Mouse (Mus musculus) stomach, embryonic 14.5 days (tissue): ENCODE measurements around the gene Sh3bp5l. TPM values are rescaled to one million over a fixed set of nuclear protein-coding genes. Genes with fewer than 3 reads are reported as not detected.

Experiments used
- ATAC-seq: fragments of 200-750 bp; cut with Nextera tagmentation; 2 replicates; pipeline ENCODE4 v1.8.0; 2017; ENCODE audit warnings: low read depth, moderate TSS enrichment; ENCODE audit not compliant: insufficient number of reproducible peaks, insufficient read depth, low FRiP score
- H3K27ac ChIP-seq: fragments of 300-500 bp; sonication (generic); 2 replicates; pipeline ENCODE4 v1.5.1; 2014; ENCODE audit warnings: mild to moderate bottlenecking, low read length, moderate library complexity, mixed read lengths
- H3K27me3 ChIP-seq: fragments of 300-500 bp; sonication (generic); 2 replicates; pipeline ENCODE4 v1.6.1; 2014; ENCODE audit warnings: low read length, control low read depth, mixed read lengths; ENCODE audit not compliant: control insufficient read depth, insufficient read depth
- H3K36me3 ChIP-seq: fragments of 300-500 bp; sonication (generic); 2 replicates; pipeline ENCODE4 v1.6.1; 2014; ENCODE audit warnings: mild to moderate bottlenecking, control low read depth, low read length, moderate library complexity, mixed read lengths; ENCODE audit not compliant: control insufficient read depth, insufficient read depth
- H3K4me1 ChIP-seq: fragments of 300-500 bp; sonication (generic); 2 replicates; pipeline ENCODE4 v1.6.1; 2014; ENCODE audit warnings: low read length, control low read depth, mixed read lengths; ENCODE audit not compliant: control insufficient read depth, insufficient read depth
- H3K4me2 ChIP-seq: fragments of 300-500 bp; sonication (generic); replicated peaks from 2 replicates; pipeline ENCODE4 v1.6.1; 2014; ENCODE audit warnings: low read depth, low read length, control low read depth
- H3K4me3 ChIP-seq: fragments of 300-500 bp; sonication (generic); 2 replicates; pipeline ENCODE4 v1.5.1; 2014; ENCODE audit warnings: low read depth, low read length, control low read depth
- H3K9ac ChIP-seq: fragments of 300-500 bp; sonication (generic); replicated peaks from 2 replicates; pipeline ENCODE4 v1.6.1; 2014; ENCODE audit warnings: low read depth, mild to moderate bottlenecking, control low read depth, low read length, moderate library complexity, mixed read lengths
- H3K9me3 ChIP-seq: fragments of 300-500 bp; sonication (generic); 2 replicates; pipeline ENCODE4 v1.6.1; 2016; ENCODE audit warnings: low read depth, low read length, control low read depth; ENCODE audit not compliant: control insufficient read depth
- WGBS: fragments of 180-500 bp; shearing (Covaris S2); extraction: QIAGEN DNeasy Blood & Tissue Kit; methylation state at CpG from one replicate; pipeline ENCODE4 v1.1.7; 2014; 5-methylcytosine and 5-hydroxymethylcytosine counted together
- polyA plus RNA-seq: library from polyadenylated mRNA; unstranded; fragments of >200 nt; fragmentation: Nextera tagmentation; extraction: Ambion mirVana; gene quantifications from 2 replicates; pipeline ENCODE4 v1.2.1, GENCODE M21; 2014

Sh3bp5l gene
- polyA plus RNA-seq, 1 experiment from 2014 or later, result 22.4 TPM

- no peak overlapping the region for H3K9ac ChIP-seq
- H3K36me3 ChIP-seq, result no peaks in the 10 kb centered on the region
- H3K27ac ChIP-seq, result no peak overlapping the region
- no peak overlapping the region for H3K4me2 ChIP-seq
- no peaks in the 10 kb centered on the region for H3K9me3 ChIP-seq
- no peak overlapping the region for H3K4me3 ChIP-seq
- no peak for ATAC-seq
- 3% methylated on average over 1 of the region's 1 CpGs for WGBS
- no peaks in the 10 kb centered on the region for H3K27me3 ChIP-seq
- no peaks in the 10 kb centered on the region for H3K4me1 ChIP-seq
These were observed 47.2 kb downstream of the Sh3bp5l start for GRCm38 (mm10) chr11:58377686-58378085.

GRCm38 (mm10) chr11:58378763-58379278, 48.3 kb downstream of the Sh3bp5l start, which contains the start of gene Lypd8:
Gene Lypd8 (plus strand): TSS chr11:58379043.
- no peak within 1 kb of the TSS for H3K9ac ChIP-seq
- H3K9me3 ChIP-seq, result no peaks in the 10 kb centered on the region
- ATAC-seq, result no peak
- H3K27me3 ChIP-seq, result no peaks in the 10 kb centered on the region
- H3K36me3 ChIP-seq, result no peaks in the 10 kb centered on the region
- no peak within 1 kb of the TSS for H3K4me2 ChIP-seq
- H3K4me3 ChIP-seq, result no peak within 1 kb of the TSS
- H3K27ac ChIP-seq, result no peak within 1 kb of the TSS
- WGBS, result 84% methylated on average over 3 of the region's 3 CpGs
- H3K4me1 ChIP-seq, result no peaks in the 10 kb centered on the region

GRCm38 (mm10) chr11:58379516-58379915, 49.0 kb downstream of the Sh3bp5l start:
- H3K9ac ChIP-seq, result no peak overlapping the region
- no peaks in the 10 kb centered on the region for H3K27me3 ChIP-seq
- no peaks in the 10 kb centered on the region for H3K4me1 ChIP-seq
- H3K9me3 ChIP-seq, result no peaks in the 10 kb centered on the region
- 87% methylated on average over 1 of the region's 1 CpGs for WGBS
- no peaks in the 10 kb centered on the region for H3K36me3 ChIP-seq
- no peak overlapping the region for H3K27ac ChIP-seq
- no peak for ATAC-seq
- no peak overlapping the region for H3K4me2 ChIP-seq
- no peak overlapping the region for H3K4me3 ChIP-seq

GRCm38 (mm10) chr11:58382471-58382870, 51.9 kb downstream of the Sh3bp5l start:
- Histone ChIP-seq H3K4me2 (no peak overlapping the region), H3K4me1 (no peaks in the 10 kb centered on the region), H3K9ac (no peak overlapping the region), H3K27me3 (no peaks in the 10 kb centered on the region), H3K9me3 (no peaks in the 10 kb centered on the region), H3K36me3 (no peaks in the 10 kb centered on the region), H3K27ac (no peak overlapping the region), H3K4me3 (no peak overlapping the region)
- no peak for ATAC-seq
- WGBS, result 87% methylated on average over 6 of the region's 6 CpGs

Other genes starting within 250 kb of the Sh3bp5l start
- not detected in 2 replicates for gene Gm12248, start 237.6 kb upstream of the Sh3bp5l start, polyA plus RNA-seq
- 87.7 and 92.6 TPM in 2 replicates for gene Cnot8, start 226.6 kb upstream of the Sh3bp5l start, polyA plus RNA-seq
- gene Gemin5, start 162.2 kb upstream of the Sh3bp5l start, polyA plus RNA-seq, result 21.4 and 24.4 TPM in 2 replicates
- gene Mrpl22, start 159.1 kb upstream of the Sh3bp5l start, polyA plus RNA-seq, result 118 and 123 TPM in 2 replicates
- gene Igtp, start 131.2 kb upstream of the Sh3bp5l start, polyA plus RNA-seq, result 3.9 and 4.7 TPM in 2 replicates
- gene Irgm2, start 131.1 kb upstream of the Sh3bp5l start, polyA plus RNA-seq, result 3.8 and 3.9 TPM in 2 replicates
- not detected in 2 replicates for gene 4930438A08Rik, start 55.9 kb upstream of the Sh3bp5l start, polyA plus RNA-seq
- 19.8 and 21.3 TPM in 2 replicates for gene Zfp692, start 23.7 kb upstream of the Sh3bp5l start, polyA plus RNA-seq
- 41.8 and 44.9 TPM in 2 replicates for gene Zfp672, start 385 bp upstream of the Sh3bp5l start, polyA plus RNA-seq
- gene Lypd8, start 48.3 kb downstream of the Sh3bp5l start, polyA plus RNA-seq, result 32.0 and 42.9 TPM in 2 replicates
- gene 1810065E05Rik, start 90.4 kb downstream of the Sh3bp5l start, polyA plus RNA-seq, result not detected in 2 replicates
- gene Gm12253, start 101.8 kb downstream of the Sh3bp5l start, polyA plus RNA-seq, result not detected in 2 replicates
- gene Lypd9, start 122.2 kb downstream of the Sh3bp5l start, polyA plus RNA-seq, result not detected in 2 replicates
- not detected in 2 replicates for gene Olfr30, start 131.5 kb downstream of the Sh3bp5l start, polyA plus RNA-seq
- not detected in 2 replicates for gene Olfr332, start 161.8 kb downstream of the Sh3bp5l start, polyA plus RNA-seq
- gene Olfr331, start 171.8 kb downstream of the Sh3bp5l start, polyA plus RNA-seq, result not detected in 2 replicates
- not detected in 2 replicates for gene Olfr330, start 204.1 kb downstream of the Sh3bp5l start, polyA plus RNA-seq
- gene Olfr329-ps, start 215.7 kb downstream of the Sh3bp5l start, polyA plus RNA-seq, result not detected in 2 replicates
- gene Olfr328, start 224.9 kb downstream of the Sh3bp5l start, polyA plus RNA-seq, result 0.12 TPM in 1 of 2 replicates, not detected in the other
- not detected in 2 replicates for gene Olfr224, start 239.8 kb downstream of the Sh3bp5l start, polyA plus RNA-seq
- not detected in 2 replicates for gene Olfr325, start 247.0 kb downstream of the Sh3bp5l start, polyA plus RNA-seq